Mouse (Mus musculus): ENCODE measurements around the gene Plek2.

Plek2 gene

GRCm38 (mm10) chr12:78906707-78907162 is at the start of gene Plek2:
Gene Plek2, minus strand, starts transcription at chr12:78906964.
- in situ Hi-C loops (cut with MboI; ENCODE audit: low pct_unique_long_range_greater_than_20kb in 1 of 2, low sequenced_read_pairs in 2 of 2, unreplicated experiment in 1 of 2): no loop called here

GRCm38 (mm10) chr12:78956405-78956804 is 49.6 kb upstream of the Plek2 start:
- in situ Hi-C loops (cut with MboI; ENCODE audit: low pct_unique_long_range_greater_than_20kb in 1 of 2, low sequenced_read_pairs in 2 of 2, unreplicated experiment in 1 of 2): no loop called here

- in situ Hi-C loops (cut with MboI; ENCODE audit: low pct_unique_long_range_greater_than_20kb in 1 of 2, low sequenced_read_pairs in 2 of 2, unreplicated experiment in 1 of 2): no loop called here
Measured at GRCm38 (mm10) chr12:78952484-78952883, 45.7 kb upstream of the Plek2 start.

- in situ Hi-C loops (cut with MboI; ENCODE audit: low pct_unique_long_range_greater_than_20kb in 1 of 2, low sequenced_read_pairs in 2 of 2, unreplicated experiment in 1 of 2): no loop called here
Measured at GRCm38 (mm10) chr12:78952053-78952452, 45.3 kb upstream of the Plek2 start.

- in situ Hi-C loops (cut with MboI; ENCODE audit: low pct_unique_long_range_greater_than_20kb in 1 of 2, low sequenced_read_pairs in 2 of 2, unreplicated experiment in 1 of 2): no loop called here
Measured at GRCm38 (mm10) chr12:78947661-78948060, 40.9 kb upstream of the Plek2 start.

- in situ Hi-C loops (cut with MboI; ENCODE audit: low pct_unique_long_range_greater_than_20kb in 1 of 2, low sequenced_read_pairs in 2 of 2, unreplicated experiment in 1 of 2): no loop called here
Measured at GRCm38 (mm10) chr12:78947161-78947560, 40.4 kb upstream of the Plek2 start.

- in situ Hi-C loops (cut with MboI; ENCODE audit: low pct_unique_long_range_greater_than_20kb in 1 of 2, low sequenced_read_pairs in 2 of 2, unreplicated experiment in 1 of 2): no loop called here
Measured at GRCm38 (mm10) chr12:78942931-78943330, 36.2 kb upstream of the Plek2 start.

GRCm38 (mm10) chr12:78940081-78940480 is 33.3 kb upstream of the Plek2 start:
- in situ Hi-C loops (cut with MboI; ENCODE audit: low pct_unique_long_range_greater_than_20kb in 1 of 2, low sequenced_read_pairs in 2 of 2, unreplicated experiment in 1 of 2): no loop called here

GRCm38 (mm10) chr12:78939393-78940037 is 32.8 kb upstream of the Plek2 start:
- in situ Hi-C loops (cut with MboI; ENCODE audit: low pct_unique_long_range_greater_than_20kb in 1 of 2, low sequenced_read_pairs in 2 of 2, unreplicated experiment in 1 of 2): no loop called here

GRCm38 (mm10) chr12:78936494-78936893 is 29.7 kb upstream of the Plek2 start:
- in situ Hi-C loops (cut with MboI; ENCODE audit: low pct_unique_long_range_greater_than_20kb in 1 of 2, low sequenced_read_pairs in 2 of 2, unreplicated experiment in 1 of 2): no loop called here

GRCm38 (mm10) chr12:78929900-78930299 is 23.1 kb upstream of the Plek2 start:
- in situ Hi-C loops (cut with MboI; ENCODE audit: low pct_unique_long_range_greater_than_20kb in 1 of 2, low sequenced_read_pairs in 2 of 2, unreplicated experiment in 1 of 2): no loop called here

GRCm38 (mm10) chr12:78927287-78927686 is 20.5 kb upstream of the Plek2 start:
- in situ Hi-C loops (cut with MboI; ENCODE audit: low pct_unique_long_range_greater_than_20kb in 1 of 2, low sequenced_read_pairs in 2 of 2, unreplicated experiment in 1 of 2): no loop called here

GRCm38 (mm10) chr12:78923539-78924189 is 16.9 kb upstream of the Plek2 start:
- in situ Hi-C loops (cut with MboI; ENCODE audit: low pct_unique_long_range_greater_than_20kb in 1 of 2, low sequenced_read_pairs in 2 of 2, unreplicated experiment in 1 of 2): loop anchor here in 1 of 2 experiments (5.0 kb wide), 1 partner anchor 174 kb away; no protein-coding TSS in a partner anchor

- in situ Hi-C loops (cut with MboI; ENCODE audit: low pct_unique_long_range_greater_than_20kb in 1 of 2, low sequenced_read_pairs in 2 of 2, unreplicated experiment in 1 of 2): loop anchor here in 1 of 2 experiments (5.0 kb wide), 1 partner anchor 174 kb away; no protein-coding TSS in a partner anchor
Measured at GRCm38 (mm10) chr12:78922977-78923376, 16.2 kb upstream of the Plek2 start.

GRCm38 (mm10) chr12:78922058-78922457 is 15.3 kb upstream of the Plek2 start:
- in situ Hi-C loops (cut with MboI; ENCODE audit: low pct_unique_long_range_greater_than_20kb in 1 of 2, low sequenced_read_pairs in 2 of 2, unreplicated experiment in 1 of 2): loop anchor here in 1 of 2 experiments (5.0 kb wide), 1 partner anchor 175 kb away; no protein-coding TSS in a partner anchor

GRCm38 (mm10) chr12:78921421-78921820 is 14.7 kb upstream of the Plek2 start:
- in situ Hi-C loops (cut with MboI; ENCODE audit: low pct_unique_long_range_greater_than_20kb in 1 of 2, low sequenced_read_pairs in 2 of 2, unreplicated experiment in 1 of 2): loop anchor here in 1 of 2 experiments (5.0 kb wide), 1 partner anchor 176 kb away; no protein-coding TSS in a partner anchor

GRCm38 (mm10) chr12:78919079-78919712 is 12.4 kb upstream of the Plek2 start:
- in situ Hi-C loops (cut with MboI; ENCODE audit: low pct_unique_long_range_greater_than_20kb in 1 of 2, low sequenced_read_pairs in 2 of 2, unreplicated experiment in 1 of 2): loop anchor here in 1 of 2 experiments (5.0 kb wide), 1 partner anchor 178 kb away; no protein-coding TSS in a partner anchor

- in situ Hi-C loops (cut with MboI; ENCODE audit: low pct_unique_long_range_greater_than_20kb in 1 of 2, low sequenced_read_pairs in 2 of 2, unreplicated experiment in 1 of 2): loop anchor here in 1 of 2 experiments (5.0 kb wide), 1 partner anchor 179 kb away; no protein-coding TSS in a partner anchor
Measured at GRCm38 (mm10) chr12:78918227-78919078, 11.7 kb upstream of the Plek2 start.

Data from mouse embryonic stem cell (cell line).